Mouse (Mus musculus) central nervous system, embryonic 18 days (tissue): ENCODE results near the gene Pstk. TPM values are rescaled to one million over a fixed set of nuclear protein-coding genes. Genes with fewer than 3 reads are reported as not detected.

Source experiments
- polyA plus RNA-seq: library from polyadenylated mRNA; depleted of rRNA; stranded (reverse); fragments of >200 nt; gene quantifications from 2 replicates; pipeline ENCODE4 v1.2.3, GENCODE M21; 2012; rRNA removed

Pstk gene
- 41.5 and 46.1 TPM in 2 replicates for polyA plus RNA-seq

DNA sequence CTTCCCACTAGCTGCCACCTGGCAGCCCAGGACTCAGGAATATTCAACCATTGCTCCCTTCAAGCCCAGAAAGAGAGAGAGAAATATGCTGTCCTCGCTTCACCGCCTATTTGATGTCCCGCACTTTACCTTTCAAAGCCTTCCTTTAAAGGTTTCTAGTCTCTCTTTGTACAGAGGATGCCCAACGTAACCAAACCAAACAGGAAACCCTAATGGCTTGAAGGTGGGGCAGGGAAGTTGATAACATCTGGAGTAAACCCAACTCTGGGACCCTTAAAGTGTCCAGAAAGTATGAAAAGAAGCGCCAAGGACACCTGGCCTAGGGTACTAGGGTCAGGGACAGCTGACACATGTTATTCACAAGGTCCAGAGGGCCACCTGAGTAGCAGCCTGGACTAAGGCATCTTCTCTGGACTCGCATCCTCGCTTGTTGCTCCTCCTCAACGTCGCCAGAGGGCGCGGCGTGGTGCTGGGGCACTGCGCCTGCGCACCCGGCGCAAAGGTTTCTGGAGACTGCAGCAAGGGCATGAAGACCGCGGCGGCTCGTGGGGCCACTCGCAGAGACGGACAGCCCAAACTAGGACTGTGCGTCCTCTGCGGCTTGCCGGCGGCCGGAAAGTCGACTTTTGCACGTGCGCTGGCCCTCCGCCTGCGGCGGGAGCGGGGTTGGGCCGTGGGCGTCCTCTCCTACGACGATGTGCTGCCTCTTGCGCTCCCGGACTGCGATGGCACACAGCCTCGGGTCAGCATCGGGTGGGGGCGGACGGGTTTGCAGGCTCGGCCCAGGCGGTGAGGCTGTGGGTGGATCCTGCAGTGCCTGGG lies at the start of gene Pstk:
Pstk (plus strand) TSS at position 494 of the 822 bp plus-strand sequence.

DNA sequence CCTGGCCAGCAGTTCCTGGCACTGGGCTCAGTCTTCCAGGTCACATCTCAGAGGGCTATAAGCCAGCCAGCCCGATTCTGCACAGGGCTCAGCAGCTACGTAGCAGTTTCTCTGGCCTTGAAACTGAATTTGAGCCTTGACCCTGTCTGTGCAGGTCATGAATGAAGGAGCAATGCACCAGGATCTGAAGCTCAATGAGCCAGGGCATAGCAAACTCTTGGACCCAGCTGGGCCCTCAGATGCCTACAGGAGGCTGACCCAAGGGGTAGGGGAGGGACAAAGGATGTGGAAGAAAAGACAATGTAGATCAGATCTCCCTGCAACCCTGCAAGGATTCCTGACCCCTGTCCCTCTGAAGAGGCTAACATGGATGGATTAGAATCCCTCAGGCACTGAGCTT lies 48.7 kb upstream of the Pstk start, which contains the start of gene Cuzd1:
Cuzd1 (minus strand) TSS at position 101 of the 400 bp plus-strand sequence.

GRCm38 (mm10) chr7:131329416-131329815 lies 41.5 kb upstream of the Pstk start, which contains the start of gene Fam24b:
Gene Fam24b (minus strand): TSS chr7:131329516.

DNA sequence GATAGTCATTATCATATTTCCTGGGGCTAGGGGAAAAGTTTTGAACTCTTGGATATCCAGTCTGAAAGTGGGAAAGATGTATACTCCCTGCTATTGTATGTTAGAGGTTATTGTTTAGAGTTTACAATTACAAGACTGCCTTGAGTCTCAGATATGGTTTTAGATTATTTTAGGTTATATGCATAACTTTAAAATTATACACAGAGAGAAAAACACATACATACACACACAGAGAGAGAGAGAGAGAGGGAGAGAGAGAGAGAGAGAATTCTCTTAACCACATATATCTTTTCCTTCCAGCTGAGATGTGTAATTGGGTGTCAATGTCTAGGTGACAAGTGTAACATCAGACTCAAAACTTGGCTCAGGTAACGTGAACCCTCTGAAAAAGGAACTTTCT lies 37.4 kb upstream of the Pstk start, which contains the start of gene Fam24a:
Fam24a (plus strand) TSS at position 301 of the 400 bp plus-strand sequence.

DNA sequence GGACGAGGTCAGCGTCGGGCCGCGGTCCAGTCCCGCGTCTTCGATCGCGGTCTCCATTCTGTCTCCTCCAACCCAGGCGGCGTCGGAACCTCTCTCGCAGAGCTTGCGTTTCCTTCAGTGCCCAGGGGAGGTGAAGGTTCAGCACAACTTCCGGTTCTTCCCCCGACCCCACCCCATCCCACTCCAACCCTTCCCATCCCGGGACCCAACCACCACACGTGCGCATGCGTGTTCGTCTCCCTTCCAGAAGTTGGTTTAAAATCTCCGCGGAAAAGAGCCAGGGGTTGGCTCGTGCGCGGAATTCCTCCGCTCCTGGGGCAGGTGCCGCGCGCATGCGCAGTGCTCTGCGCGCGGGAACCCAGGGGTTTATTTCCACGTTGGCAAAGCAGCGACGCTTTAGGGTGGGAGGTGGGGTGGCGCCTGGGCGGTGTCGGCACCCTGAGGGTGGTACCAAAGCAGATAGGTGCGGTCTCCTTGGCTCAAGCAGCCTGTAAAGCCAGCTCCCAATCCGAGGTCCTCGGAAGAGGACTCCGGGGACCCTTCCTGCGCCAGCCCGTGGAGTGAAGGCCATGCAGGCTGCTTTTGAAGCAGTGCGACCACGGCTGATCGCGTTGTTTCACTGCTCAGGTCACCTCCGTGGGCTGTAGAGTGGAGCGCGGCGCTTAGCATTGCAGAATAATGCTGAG lies 8.2 kb upstream of the Pstk start, which contains the start of gene 2310057M21Rik:
2310057M21Rik (minus strand) TSS at position 145 of the 686 bp plus-strand sequence.

DNA sequence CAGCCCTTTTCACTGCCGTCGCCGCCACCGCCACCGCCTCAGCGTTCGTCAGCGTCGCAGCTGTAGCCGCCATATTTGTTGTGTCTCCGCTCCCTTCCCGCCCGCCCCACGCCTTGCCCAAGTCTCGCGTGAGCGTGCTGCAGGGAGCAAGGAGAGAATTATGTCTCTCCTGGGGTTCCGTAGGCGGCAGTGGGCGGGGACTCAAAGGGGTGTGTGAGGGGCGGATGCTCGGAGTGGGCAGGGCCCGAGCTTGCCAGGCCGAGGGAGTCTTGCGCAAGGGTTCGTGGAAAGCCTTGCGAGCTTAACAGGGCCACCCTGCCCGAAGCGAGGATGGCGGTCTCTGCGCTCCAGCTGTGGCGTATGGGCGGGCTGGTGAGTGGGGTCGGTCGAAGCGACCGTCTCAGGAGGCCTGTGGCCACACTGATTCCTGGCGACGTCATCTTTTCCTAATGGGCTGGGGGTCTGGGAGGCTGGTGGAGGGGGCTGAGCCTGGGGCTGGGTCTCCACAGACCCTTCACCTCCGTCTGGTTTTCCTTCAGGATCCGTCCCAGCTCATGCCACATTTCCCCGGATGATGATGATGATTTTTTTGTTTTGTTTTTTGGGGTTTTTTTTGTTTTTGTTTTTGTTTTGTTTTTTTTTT lies 39.6 kb downstream of the Pstk start, which contains the start of the genes Ikzf5 and Acadsb:
Ikzf5 (minus strand) TSS at position 106 of the 643 bp plus-strand sequence.
Acadsb (plus strand) TSS at position 186 of the 643 bp plus-strand sequence.

Other genes starting within 250 kb of the Pstk start
- not detected in 2 replicates for gene 4933402N03Rik, start 224.8 kb upstream of the Pstk start, polyA plus RNA-seq
- 0.04 TPM in 2 replicates for gene 5430419D17Rik, start 196.7 kb upstream of the Pstk start, polyA plus RNA-seq
- 0.11 and 0.12 TPM in 2 replicates for gene Cuzd1, start 48.8 kb upstream of the Pstk start, polyA plus RNA-seq
- 0.27 and 0.40 TPM in 2 replicates for gene Fam24b, start 41.6 kb upstream of the Pstk start, polyA plus RNA-seq
- not detected in 2 replicates for gene Fam24a, start 37.3 kb upstream of the Pstk start, polyA plus RNA-seq
- 19.1 and 20.4 TPM in 2 replicates for gene 2310057M21Rik, start 8.4 kb upstream of the Pstk start, polyA plus RNA-seq
- 15.1 and 15.7 TPM in 2 replicates for gene Ikzf5, start 39.4 kb downstream of the Pstk start, polyA plus RNA-seq
- 34.3 and 37.3 TPM in 2 replicates for gene Acadsb, start 39.5 kb downstream of the Pstk start, polyA plus RNA-seq
- gene Hmx3, start 171.7 kb downstream of the Pstk start, polyA plus RNA-seq, result 0.82 and 1.0 TPM in 2 replicates
- 0.41 and 0.65 TPM in 2 replicates for gene Hmx2, start 177.6 kb downstream of the Pstk start, polyA plus RNA-seq
- 117 and 119 TPM in 2 replicates for gene Bub3, start 189.1 kb downstream of the Pstk start, polyA plus RNA-seq